Mouse (Mus musculus) MEL (cell line): ENCODE measurements around the gene Ms4a7. TPM values are rescaled to one million over a fixed set of nuclear protein-coding genes. Genes with fewer than 3 reads are reported as not detected.

Source experiments
- DNase-seq: peaks from one replicate; pipeline ENCODE4 v3.0.0; 2011; ENCODE audit warnings: low read depth, low spot score
- H3K27ac ChIP-seq: 2 replicates; pipeline ENCODE4 v1.5.1; 2012; ENCODE audit warnings: low read depth, mild to moderate bottlenecking, control low read depth, low read length, moderate library complexity; ENCODE audit not compliant: control insufficient read depth
- H3K27me3 ChIP-seq, 2 experiments: fragments of 150-350 bp in 1 of 2; sonication (generic) in 1 of 2; 2 replicates each; pipeline ENCODE4 v1.6.1; 2012; ENCODE audit warnings: low read length in 2 of 2, mild to moderate bottlenecking in 2 of 2, improper control_type of control experiment in 1 of 2, moderate library complexity in 1 of 2; ENCODE audit not compliant: insufficient read depth in 2 of 2, control insufficient read depth in 1 of 2
- H3K36me3 ChIP-seq, 2 experiments: 2 replicates each; pipeline ENCODE4 v1.6.1; 2012 to 2014; ENCODE audit warnings: low read length in 2 of 2, improper control_type of control experiment in 1 of 2, inconsistent platforms in 1 of 2, mild to moderate bottlenecking in 1 of 2; ENCODE audit not compliant: insufficient read depth in 2 of 2, control insufficient read depth in 1 of 2
- H3K4me1 ChIP-seq, 2 experiments: fragments of 150-350 bp in 1 of 2; sonication (generic) in 1 of 2; 2 replicates each; pipeline ENCODE4 v1.6.1; 2012; ENCODE audit warnings: low read length in 2 of 2, improper control_type of control experiment in 1 of 2, mild to moderate bottlenecking in 1 of 2; ENCODE audit not compliant: insufficient read depth in 2 of 2, control insufficient read depth in 1 of 2
- H3K4me3 ChIP-seq, 2 experiments: fragments of 150-350 bp in 1 of 2; sonication (generic) in 1 of 2; 2 replicates each; pipeline ENCODE4 v1.5.1; 2012; ENCODE audit warnings: low read depth in 2 of 2, low read length in 2 of 2, mild to moderate bottlenecking in 2 of 2, moderate library complexity in 2 of 2, control low read depth in 1 of 2, improper control_type of control experiment in 1 of 2; ENCODE audit not compliant: control insufficient read depth in 1 of 2, insufficient read depth in 1 of 2
- H3K79me2 ChIP-seq: 2 replicates; pipeline ENCODE4 v1.6.1; 2012; ENCODE audit warnings: mild to moderate bottlenecking, low read length, moderate library complexity; ENCODE audit not compliant: control insufficient read depth, poor library complexity, insufficient read depth
- H3K9ac ChIP-seq: 2 replicates; pipeline ENCODE4 v1.6.1; 2012; ENCODE audit warnings: low read depth, mild to moderate bottlenecking, control low read depth, low read length, moderate library complexity; ENCODE audit not compliant: control insufficient read depth, poor library complexity, severe bottlenecking
- H3K9me3 ChIP-seq: fragments of 150-350 bp; sonication (generic); replicated peaks from 2 replicates; pipeline ENCODE4 v1.6.1; 2012; ENCODE audit warnings: mild to moderate bottlenecking, low read length, improper control_type of control experiment, moderate library complexity; ENCODE audit not compliant: insufficient read depth
- CTCF ChIP-seq, 3 experiments: IDR thresholded peaks in 2 of 3; conservative IDR thresholded peaks in 1 of 3; 2 replicates each; pipeline ENCODE4 v1.5.1; 2011 to 2012; ENCODE audit warnings: low read length in 3 of 3, low read depth in 2 of 3, mild to moderate bottlenecking in 2 of 3, improper control_type of control experiment in 1 of 3, inconsistent platforms in 1 of 3, mixed read lengths in 1 of 3, moderate library complexity in 1 of 3; ENCODE audit not compliant: control insufficient read depth in 1 of 3, insufficient read depth in 1 of 3, poor library complexity in 1 of 3, severe bottlenecking in 1 of 3
- ELF1 ChIP-seq: IDR thresholded peaks from 2 replicates; pipeline ENCODE4 v1.6.1; 2014; ENCODE audit warnings: low read depth, mild to moderate bottlenecking, inconsistent platforms, low read length, improper control_type of control experiment, moderate library complexity
- GABPA ChIP-seq: IDR thresholded peaks from 2 replicates; pipeline ENCODE4 v1.6.1; 2012; ENCODE audit warnings: low read depth, mild to moderate bottlenecking, inconsistent platforms, low read length, improper control_type of control experiment, moderate library complexity
- GATA1 ChIP-seq: IDR thresholded peaks from 2 replicates; pipeline ENCODE4 v1.6.1; 2011; ENCODE audit warnings: low read depth, low read length, improper control_type of control experiment
- HCFC1 ChIP-seq: IDR thresholded peaks from 2 replicates; pipeline ENCODE4 v1.6.1; 2012; ENCODE audit warnings: low read depth, mild to moderate bottlenecking, inconsistent platforms, low read length, improper control_type of control experiment, moderate library complexity
- MAX ChIP-seq: IDR thresholded peaks from 2 replicates; pipeline ENCODE4 v1.6.1; 2011; ENCODE audit warnings: low read length, improper control_type of control experiment
- MYC ChIP-seq: IDR thresholded peaks from 2 replicates; pipeline ENCODE4 v1.6.1; 2011; ENCODE audit warnings: low read depth, mild to moderate bottlenecking, low read length, improper control_type of control experiment, moderate library complexity
- NRF1 ChIP-seq: IDR thresholded peaks from 2 replicates; pipeline ENCODE4 v1.6.1; 2014; ENCODE audit warnings: low read depth, mild to moderate bottlenecking, inconsistent platforms, low read length, improper control_type of control experiment, moderate library complexity; ENCODE audit not compliant: poor library complexity, insufficient read depth, severe bottlenecking
- POLR2A ChIP-seq, 2 experiments: IDR thresholded peaks; 2 replicates each; pipeline ENCODE4 v1.6.1; 2011 to 2012; ENCODE audit warnings: low read length in 2 of 2, mild to moderate bottlenecking in 2 of 2, control low read depth in 1 of 2, improper control_type of control experiment in 1 of 2, low read depth in 1 of 2, moderate library complexity in 1 of 2; ENCODE audit not compliant: control insufficient read depth in 1 of 2, insufficient read depth in 1 of 2, poor library complexity in 1 of 2
- RAD21 ChIP-seq: IDR thresholded peaks from 2 replicates; pipeline ENCODE4 v1.6.1; 2011; ENCODE audit warnings: mild to moderate bottlenecking, low read depth, low read length, improper control_type of control experiment
- RCOR1 ChIP-seq: IDR thresholded peaks from 2 replicates; pipeline ENCODE4 v1.6.1; 2012; ENCODE audit warnings: low read depth, mild to moderate bottlenecking, inconsistent platforms, low read length, improper control_type of control experiment
- SIN3A ChIP-seq: IDR thresholded peaks from 2 replicates; pipeline ENCODE4 v1.6.1; 2012; ENCODE audit warnings: low read length, improper control_type of control experiment, inconsistent platforms
- SMC3 ChIP-seq: IDR thresholded peaks from 2 replicates; pipeline ENCODE4 v1.6.1; 2011; ENCODE audit warnings: low read depth, low read length, improper control_type of control experiment
- TBP ChIP-seq: IDR thresholded peaks from 2 replicates; pipeline ENCODE4 v1.8.0; 2011; ENCODE audit warnings: low read depth, low read length, improper control_type of control experiment
- TCF12 ChIP-seq: IDR thresholded peaks from 2 replicates; pipeline ENCODE4 v1.6.1; 2014; ENCODE audit warnings: low read depth, mild to moderate bottlenecking, inconsistent platforms, low read length, improper control_type of control experiment, moderate library complexity
- UBTF ChIP-seq: IDR thresholded peaks from 2 replicates; pipeline ENCODE4 v1.6.1; 2012; ENCODE audit warnings: low read depth, mild to moderate bottlenecking, inconsistent platforms, low read length, improper control_type of control experiment, moderate library complexity, borderline replicate concordance; ENCODE audit not compliant: insufficient read depth
- USF1 ChIP-seq: IDR thresholded peaks from 2 replicates; pipeline ENCODE4 v1.6.1; 2014; ENCODE audit warnings: low read depth, mild to moderate bottlenecking, inconsistent platforms, low read length, improper control_type of control experiment, moderate library complexity
- USF2 ChIP-seq, 2 experiments: IDR thresholded peaks; 2 replicates each; pipeline ENCODE4 v1.6.1; 2011 to 2012; ENCODE audit warnings: improper control_type of control experiment in 2 of 2, low read length in 2 of 2, borderline replicate concordance in 1 of 2, inconsistent platforms in 1 of 2, low read depth in 1 of 2, mild to moderate bottlenecking in 1 of 2; ENCODE audit not compliant: insufficient read depth in 1 of 2
- ZKSCAN1 ChIP-seq: IDR thresholded peaks from 2 replicates; pipeline ENCODE4 v1.6.1; 2012; ENCODE audit warnings: low read depth, mild to moderate bottlenecking, inconsistent platforms, low read length, improper control_type of control experiment, moderate library complexity
- ZMIZ1 ChIP-seq: IDR thresholded peaks from 2 replicates; pipeline ENCODE4 v1.6.1; 2012; ENCODE audit warnings: low read depth, mild to moderate bottlenecking, inconsistent platforms, low read length, improper control_type of control experiment, moderate library complexity
- polyA plus RNA-seq, 2 experiments: library from polyadenylated mRNA; stranded (reverse) in 1 of 2; unstranded in 1 of 2; fragments of >175 nt in 1 of 2; fragments of >200 nt in 1 of 2; gene quantifications; 2 replicates each; pipeline versions ENCODE4 v1.2.1 to v1.2.4; 2012; ENCODE audit warnings: low replicate concordance in 2 of 2, low read depth in 1 of 2; ENCODE audit not compliant: insufficient read length in 2 of 2, insufficient read depth in 1 of 2, missing spikeins in 1 of 2
- total RNA-seq: library from RNA; depleted of rRNA; stranded (reverse); fragments of 300-350 nt; gene quantifications from 2 replicates; pipeline ENCODE4 v1.2.3, GENCODE M21; 2012

Gene Ms4a7
- total and polyA plus RNA-seq, 3 experiments: not detected

DNA sequence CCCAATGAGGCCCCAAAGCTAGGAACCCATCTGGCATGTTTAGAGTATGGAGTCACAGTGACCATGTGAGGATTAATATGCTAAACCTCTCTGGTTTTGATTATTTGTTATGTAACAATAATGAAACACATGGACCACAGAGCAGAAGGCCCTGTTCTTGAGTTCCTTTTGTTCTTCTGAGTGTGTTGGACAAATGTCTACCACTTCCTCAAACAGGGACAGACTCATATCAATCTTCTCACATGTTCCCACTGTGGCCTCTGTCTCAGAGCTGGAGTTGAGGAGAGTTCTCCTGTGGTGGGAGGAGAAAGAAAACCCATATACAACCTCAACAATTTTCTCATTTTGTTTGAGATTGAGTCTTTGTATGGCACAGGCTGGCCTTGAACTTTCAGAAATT, 7.2 kb upstream of the Ms4a7 start:
- TF ChIP-seq GABPA: no peak
- TF ChIP-seq NRF1: no peak
- TF ChIP-seq RCOR1: no peak
- TF ChIP-seq TCF12: no peak
- no peak for TF ChIP-seq CTCF (IDR thresholded peaks at IDR 0.05 in 2 of 3, conservative IDR thresholded peaks at IDR 0.05 in 1 of 3; ENCODE audit: control insufficient read depth in 1 of 3, insufficient read depth in 1 of 3, low read depth in 2 of 3, low read length in 3 of 3, poor library complexity in 1 of 3, severe bottlenecking in 1 of 3)
- TF ChIP-seq RAD21: no peak
- TF ChIP-seq SIN3A: no peak
- no peak for TF ChIP-seq UBTF
- TF ChIP-seq TBP: no peak
- Histone ChIP-seq H3K27ac (no peak overlapping the region), H3K79me2 (no peaks in the 10 kb centered on the region), H3K36me3 (no peaks in the 10 kb centered on the region), H3K4me1 (no peaks in the 10 kb centered on the region), H3K9me3 (no peaks in the 10 kb centered on the region), H3K4me3 (no peak overlapping the region), H3K9ac (no peak overlapping the region), H3K27me3 (peaks cover 0 to 3% of the 10 kb centered on the region in 2 experiments; a peak in 1 of 4 replicates)
- no peak for DNase-seq

DNA sequence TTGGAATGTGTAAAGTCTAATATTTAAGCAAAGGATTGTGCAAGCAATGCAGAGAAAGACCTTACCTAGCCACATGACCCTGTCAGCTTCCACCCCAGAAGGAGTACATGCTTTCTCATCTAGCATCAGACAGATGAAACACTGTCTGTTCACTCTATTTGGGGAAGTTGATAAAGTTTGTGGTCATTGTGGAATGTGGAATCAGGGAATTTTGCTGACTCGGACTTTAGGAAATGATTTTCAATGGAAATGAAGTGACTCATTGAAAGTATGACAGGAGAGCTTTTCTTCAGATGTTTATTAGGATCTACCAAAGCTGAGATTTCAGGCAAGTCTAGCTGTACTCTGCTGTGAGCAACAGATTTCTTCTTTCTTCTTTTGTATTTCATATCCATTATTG, 14.8 kb downstream of the Ms4a7 start:
- Histone ChIP-seq H3K4me1 (no peaks in the 10 kb centered on the region), H3K27ac (no peak overlapping the region), H3K9me3 (no peaks in the 10 kb centered on the region), H3K27me3 (no peaks in the 10 kb centered on the region)
- no peak for DNase-seq
- no peak for TF ChIP-seq RCOR1
- no peak for TF ChIP-seq ELF1
- no peak for TF ChIP-seq ZMIZ1
- TF ChIP-seq USF2 (IDR thresholded peaks at IDR 0.05; ENCODE audit: borderline replicate concordance in 1 of 2, insufficient read depth in 1 of 2, low read depth in 1 of 2, low read length in 2 of 2): no peak
- no peak for TF ChIP-seq SMC3
- TF ChIP-seq MAX: no peak
- no peak for TF ChIP-seq USF1
- TF ChIP-seq, all 39 proteins: peak for 0
- Histone ChIP-seq H3K9ac (no peak overlapping the region), H3K36me3 (no peaks in the 10 kb centered on the region), H3K4me3 (no peak overlapping the region), H3K79me2 (no peaks in the 10 kb centered on the region)

DNA sequence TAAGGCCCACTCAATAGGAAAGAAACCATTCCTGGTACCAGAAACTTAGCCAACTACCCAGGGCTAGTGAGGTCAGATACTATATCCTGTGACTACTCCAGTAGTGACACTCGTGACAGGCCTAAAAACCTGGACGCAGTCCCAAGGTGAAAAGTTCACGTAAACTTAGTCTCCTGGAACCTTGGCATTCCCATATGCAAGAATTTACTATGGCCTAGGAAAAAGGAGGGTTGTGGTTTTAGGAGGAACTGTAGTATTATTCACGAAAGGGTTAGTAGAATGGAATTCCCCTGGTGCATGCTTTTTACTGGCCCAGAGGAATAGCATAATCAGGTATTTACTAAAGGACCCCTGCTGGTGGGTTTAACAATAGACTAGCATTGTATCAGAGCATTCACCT, 19.2 kb downstream of the Ms4a7 start:
- no peaks in the 10 kb centered on the region for H3K9me3 ChIP-seq
- H3K27ac ChIP-seq: no peak overlapping the region
- no peaks in the 10 kb centered on the region for H3K79me2 ChIP-seq
- no peaks in the 10 kb centered on the region for H3K36me3 ChIP-seq
- H3K4me1 ChIP-seq: no peaks in the 10 kb centered on the region
- H3K9ac ChIP-seq: no peak overlapping the region
- TF ChIP-seq GATA1 (no peak), POLR2A (IDR thresholded peaks at IDR 0.05; ENCODE audit: control insufficient read depth in 1 of 2, insufficient read depth in 1 of 2, low read depth in 1 of 2, low read length in 2 of 2, poor library complexity in 1 of 2) (no peak), ZKSCAN1 (no peak), HCFC1 (no peak), MYC (no peak), USF2 (IDR thresholded peaks at IDR 0.05; ENCODE audit: borderline replicate concordance in 1 of 2, insufficient read depth in 1 of 2, low read depth in 1 of 2, low read length in 2 of 2) (no peak)
- no peaks in the 10 kb centered on the region for H3K27me3 ChIP-seq
- DNase-seq: no peak
- no peak overlapping the region for H3K4me3 ChIP-seq
